Mouse (Mus musculus): ENCODE measurements around the gene Fam71f1. TPM values are rescaled to one million over a fixed set of nuclear protein-coding genes. Genes with fewer than 3 reads are reported as not detected.
"Not testable (repeated sequence)": the region's sequence is repeated elsewhere in the genome, so short reads cannot be mapped to it uniquely, and the experiment has no call there.

Gene Fam71f1
- total RNA-seq, 2 experiments from 2014 or later, result not detected

DNA sequence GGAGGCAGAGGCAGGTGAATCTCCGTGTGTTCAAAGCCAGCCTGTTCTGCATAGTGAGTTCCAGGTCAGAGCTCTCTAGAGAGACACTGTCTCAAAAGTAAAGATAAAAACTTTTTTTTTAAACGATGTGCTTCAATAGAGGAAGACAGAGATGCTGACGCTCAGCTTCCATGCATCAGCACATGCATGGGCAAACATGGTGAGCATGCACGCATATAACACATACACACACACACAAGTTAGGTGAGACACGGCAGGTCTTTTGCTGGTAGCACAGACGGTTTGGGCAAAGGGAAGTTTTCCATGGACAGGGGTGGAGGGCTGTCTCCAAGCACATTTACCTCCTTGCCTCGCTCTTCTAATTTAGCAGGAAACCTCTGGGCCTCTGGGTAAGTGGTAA lies 3.2 kb downstream of the Fam71f1 start:
- intact Hi-C loops (cut with DNase I), result no loop called here
- no peak for DNase-seq

DNA sequence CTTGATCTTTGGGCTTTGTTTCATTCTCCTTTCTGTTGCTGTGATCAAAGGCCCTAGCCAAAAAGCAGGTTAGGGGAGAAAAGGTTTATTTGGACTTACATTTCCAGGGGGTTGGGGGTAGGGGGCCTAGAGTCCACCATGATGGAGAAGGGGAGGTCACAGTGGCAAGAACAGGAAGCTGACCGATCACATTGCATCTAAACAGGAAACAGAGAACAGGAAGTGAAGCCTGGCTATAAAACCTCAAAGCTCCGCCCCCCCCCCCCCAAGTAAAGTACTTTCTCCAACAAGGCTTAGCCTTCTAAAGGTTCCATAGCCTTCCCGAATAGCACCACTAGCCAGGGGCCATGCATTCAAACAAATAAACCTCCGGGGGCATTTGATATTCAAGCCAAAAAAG lies 3.8 kb downstream of the Fam71f1 start:
- no peak for DNase-seq
- intact Hi-C loops (cut with DNase I), result no loop called here

- DNase-seq, result no peak
- intact Hi-C loops (cut with DNase I), result no loop called here
These were observed 8.0 kb downstream of the Fam71f1 start for GRCm38 (mm10) chr6:29326961-29327360.

- intact Hi-C loops (cut with DNase I), result no loop called here
- DNase-seq, result no peak
These were observed 10.6 kb downstream of the Fam71f1 start for GRCm38 (mm10) chr6:29329514-29329913.

DNA sequence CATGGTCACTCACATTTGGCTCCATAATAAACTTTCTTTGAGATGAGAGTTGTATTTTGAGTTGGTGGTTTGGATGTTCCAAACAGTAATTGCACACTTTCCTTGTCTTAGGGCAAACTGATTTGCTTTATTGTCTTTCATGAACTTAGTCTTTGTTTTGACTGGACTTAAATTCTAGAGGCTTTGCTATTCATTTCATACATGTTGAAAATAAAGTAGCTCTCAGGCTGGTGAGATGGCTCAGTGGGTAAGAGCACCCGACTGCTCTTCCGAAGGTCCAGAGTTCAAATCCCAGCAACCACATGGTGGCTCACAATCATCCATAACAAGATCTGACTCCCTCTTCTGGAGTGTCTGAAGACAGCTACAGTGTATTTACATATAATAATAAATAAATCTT lies 27.6 kb downstream of the Fam71f1 start:
- intact Hi-C loops (cut with DNase I), result loop anchor here (5.0 to 10.0 kb wide), 2 partner anchors 86 to 132 kb away; partner anchors contain the start of genes Flnc and Impdh1

DNA sequence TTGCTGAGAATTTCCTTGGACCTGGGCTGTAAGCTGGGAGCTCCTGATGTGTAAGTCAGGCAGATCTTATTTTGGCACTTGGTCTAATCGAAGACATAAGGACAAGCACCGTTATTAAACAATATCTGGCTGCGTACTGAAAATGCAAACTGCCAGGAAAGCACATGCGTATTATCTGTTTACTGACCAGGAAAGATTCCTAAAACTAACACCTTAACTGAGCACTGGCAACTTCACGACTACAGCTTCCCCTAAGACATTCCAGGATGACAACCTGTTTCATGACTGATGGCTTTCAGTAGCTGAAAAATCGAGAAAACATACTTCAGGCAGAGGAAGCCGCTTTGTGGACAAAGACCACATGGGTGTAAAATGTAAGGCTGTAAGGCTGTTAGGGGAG lies 28.2 kb downstream of the Fam71f1 start:
- intact Hi-C loops (cut with DNase I), result loop anchor here (5.0 to 10.0 kb wide), 2 partner anchors 85 to 132 kb away; partner anchors contain the start of genes Flnc and Impdh1
- no peak for DNase-seq

More for the DNA sequence above, 27.6 kb downstream of the Fam71f1 start:
- not testable (repeated sequence) for DNase-seq

- intact Hi-C loops (cut with DNase I), result loop anchor here (5.0 to 10.0 kb wide), 2 partner anchors 84 to 133 kb away; partner anchors contain the start of genes Flnc and Impdh1
These were observed 28.9 kb downstream of the Fam71f1 start, which contains the start of gene Calu for GRCm38 (mm10) chr6:29347665-29348370. Gene Calu (plus strand): TSS chr6:29348069.

DNA sequence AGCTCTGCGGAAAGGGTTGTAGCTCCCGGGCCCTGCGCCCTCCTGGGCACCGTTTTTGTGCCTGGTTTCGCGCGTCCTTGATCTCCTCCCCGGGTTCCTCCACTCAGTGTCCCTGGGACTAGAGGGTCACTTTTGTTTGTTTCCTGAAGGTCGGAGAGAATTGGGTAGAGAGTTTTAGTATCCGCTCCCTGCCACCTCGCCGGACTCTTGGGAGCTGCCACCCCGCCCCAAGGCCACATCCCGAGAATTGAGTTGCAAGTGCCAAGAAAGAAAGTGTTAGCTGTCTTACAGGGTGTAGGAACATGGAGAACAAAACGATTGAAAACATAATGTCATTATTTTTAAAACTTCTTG lies 29.4 kb downstream of the Fam71f1 start:
- no peak for DNase-seq
- intact Hi-C loops (cut with DNase I), result loop anchor here (5.0 to 10.0 kb wide), 2 partner anchors 84 to 134 kb away; partner anchors contain the start of genes Flnc and Impdh1

More at GRCm38 (mm10) chr6:29347665-29348370, 28.9 kb downstream of the Fam71f1 start, which contains the start of gene Calu:
- DNase-seq, result peak; percentile 99 to 100

DNA sequence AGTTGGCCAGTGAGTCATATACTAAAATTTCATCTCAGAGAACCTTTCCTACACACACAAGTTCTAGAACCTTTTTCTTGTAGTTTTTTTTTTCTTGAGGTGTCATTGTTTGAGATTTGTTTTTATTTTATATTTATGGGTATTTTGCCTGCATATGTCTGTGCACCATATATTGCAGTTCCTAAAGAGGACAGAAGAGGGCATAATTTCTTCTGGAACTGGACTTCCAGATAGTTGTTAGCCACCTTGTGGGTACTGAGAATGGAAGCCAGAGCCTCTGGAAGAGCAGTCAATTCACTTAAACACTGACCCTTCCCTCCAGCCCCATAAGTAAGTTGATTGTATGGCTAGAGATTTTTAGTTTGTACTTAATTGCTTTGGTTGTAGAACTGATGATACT lies 32.7 kb downstream of the Fam71f1 start:
- intact Hi-C loops (cut with DNase I), result no loop called here
- no peak for DNase-seq

DNA sequence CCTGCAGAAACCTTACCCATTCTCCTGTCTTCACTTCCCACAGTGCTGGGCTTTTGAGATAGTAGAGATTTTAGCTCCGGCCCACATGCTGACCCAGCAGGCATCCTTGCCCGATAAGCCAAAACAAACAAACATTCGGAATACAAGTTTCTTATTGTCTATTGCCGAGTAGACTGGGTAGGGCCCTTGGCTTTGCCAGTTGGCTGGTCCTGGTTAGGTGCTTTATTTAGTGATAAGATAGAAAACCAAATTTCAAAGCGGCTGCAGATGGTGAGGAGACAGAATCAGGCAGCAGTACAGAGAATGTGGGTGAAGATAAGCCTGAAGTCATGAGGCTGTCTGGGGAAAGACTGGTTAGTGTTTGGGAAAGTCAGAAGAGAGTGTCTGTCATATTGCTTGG lies 33.9 kb downstream of the Fam71f1 start:
- intact Hi-C loops (cut with DNase I), result no loop called here
- no peak for DNase-seq

GRCm38 (mm10) chr6:29359386-29359785 lies 40.4 kb downstream of the Fam71f1 start:
- intact Hi-C loops (cut with DNase I), result no loop called here
- peak in 1 of 2 experiments; percentile 28 for DNase-seq

GRCm38 (mm10) chr6:29360211-29360610 lies 41.3 kb downstream of the Fam71f1 start:
- intact Hi-C loops (cut with DNase I), result no loop called here
- no peak for DNase-seq

DNA sequence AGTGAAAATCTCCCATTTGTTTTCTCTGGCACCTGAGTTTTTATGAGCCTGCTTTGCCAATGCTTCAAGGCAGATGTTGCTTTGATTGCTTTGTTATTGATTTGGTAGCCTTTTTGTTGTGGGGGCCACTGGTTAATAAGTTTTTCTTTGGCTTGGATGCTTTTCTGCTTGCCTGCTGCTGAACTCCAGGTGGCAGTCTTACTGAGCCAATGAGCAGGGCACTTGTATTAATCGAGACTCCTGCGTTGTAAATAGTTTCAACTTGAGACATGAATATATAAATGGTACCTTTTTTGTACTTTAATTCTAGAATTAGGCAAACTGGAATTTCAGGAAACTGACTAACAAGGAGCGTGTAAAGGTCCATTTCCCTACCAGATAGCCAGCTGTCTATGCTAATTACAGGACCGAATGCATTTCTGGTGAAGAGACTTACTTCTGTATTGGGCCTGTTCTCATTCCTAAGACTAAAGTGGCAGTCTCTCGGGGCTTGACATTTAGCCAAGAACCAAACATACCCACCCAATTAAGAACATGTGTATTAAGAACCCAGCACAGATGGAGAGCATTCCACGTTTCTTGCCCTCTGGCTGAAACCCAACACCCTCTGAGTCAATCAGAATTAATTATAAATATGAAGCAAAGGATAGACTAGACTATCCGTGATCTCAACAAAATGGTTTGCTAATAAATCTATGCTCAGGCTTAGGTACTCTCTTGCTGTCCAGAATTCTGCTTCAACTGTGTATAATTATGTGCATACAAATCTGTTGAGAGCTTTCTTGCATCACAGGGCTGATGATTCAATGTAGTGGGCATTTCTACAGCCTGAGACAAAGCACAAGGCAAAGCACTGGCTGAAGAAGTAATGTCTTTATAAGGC lies 43.5 kb downstream of the Fam71f1 start:
- intact Hi-C loops (cut with DNase I), result no loop called here
- DNase-seq, result no peak

DNA sequence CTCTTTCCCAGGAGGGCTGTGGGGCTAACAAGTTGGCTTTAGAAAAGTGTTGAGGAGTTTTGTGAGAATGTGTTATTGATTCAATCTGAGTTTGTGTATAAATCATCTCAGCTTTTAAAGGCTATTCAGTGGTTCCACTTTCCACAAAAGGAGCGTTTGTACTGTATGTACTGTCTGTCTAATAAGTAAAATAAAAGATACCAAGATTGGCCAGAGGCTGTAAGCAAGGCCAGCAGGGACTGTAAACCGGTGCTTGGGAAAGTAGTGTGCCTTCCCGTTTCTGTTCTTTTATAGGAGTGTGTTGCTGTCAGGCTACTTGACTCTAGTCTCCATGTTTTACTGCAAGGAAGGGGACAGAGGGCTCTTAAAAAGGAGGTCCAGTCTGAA lies 44.2 kb downstream of the Fam71f1 start:
- DNase-seq, result no peak
- intact Hi-C loops (cut with DNase I), result no loop called here

GRCm38 (mm10) chr6:29365277-29365676 lies 46.3 kb downstream of the Fam71f1 start:
- DNase-seq, result no peak
- intact Hi-C loops (cut with DNase I), result loop anchor here (5.0 kb wide), 1 partner anchor 117 kb away; no protein-coding TSS in a partner anchor

DNA sequence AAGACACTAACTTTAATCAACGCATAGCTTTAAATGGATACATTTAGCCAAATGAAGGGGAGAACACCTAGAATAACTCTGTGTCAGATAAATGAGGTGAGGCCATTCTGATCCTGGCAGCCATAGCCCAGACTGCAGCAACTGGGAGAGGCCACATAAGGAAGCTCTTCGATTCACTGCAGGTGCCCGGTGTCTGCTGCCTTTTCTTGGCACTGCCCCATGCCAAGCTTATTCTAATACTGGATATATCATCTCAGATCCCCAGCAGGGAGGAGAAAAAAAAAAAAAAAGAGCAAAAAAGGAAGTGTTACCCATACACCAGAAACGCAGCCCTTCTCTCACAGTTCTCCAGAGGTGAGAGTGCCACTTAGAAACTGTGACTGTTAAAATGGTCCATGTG lies 58.4 kb downstream of the Fam71f1 start:
- intact Hi-C loops (cut with DNase I), result no loop called here
- no peak for DNase-seq

DNA sequence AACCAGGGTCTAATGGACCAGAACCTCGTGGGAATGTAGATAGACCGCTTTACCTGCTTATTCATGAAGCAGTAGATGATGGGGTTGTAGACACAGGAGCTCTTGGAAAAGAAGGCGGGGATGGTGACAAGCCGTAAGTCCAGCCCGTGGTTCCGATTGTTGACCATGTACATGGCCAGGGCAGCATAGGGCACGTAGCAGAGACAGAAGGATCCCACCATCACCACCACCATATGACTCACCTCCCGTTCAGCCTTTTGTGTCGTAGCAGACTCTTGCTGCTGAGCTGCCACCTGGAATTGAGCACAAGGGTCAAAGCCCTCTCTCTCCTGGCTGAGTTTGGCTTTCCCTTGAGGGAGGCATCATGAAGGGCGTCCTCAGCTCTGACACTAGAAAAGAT lies 59.7 kb downstream of the Fam71f1 start:
- DNase-seq, result no peak
- intact Hi-C loops (cut with DNase I), result no loop called here

DNA sequence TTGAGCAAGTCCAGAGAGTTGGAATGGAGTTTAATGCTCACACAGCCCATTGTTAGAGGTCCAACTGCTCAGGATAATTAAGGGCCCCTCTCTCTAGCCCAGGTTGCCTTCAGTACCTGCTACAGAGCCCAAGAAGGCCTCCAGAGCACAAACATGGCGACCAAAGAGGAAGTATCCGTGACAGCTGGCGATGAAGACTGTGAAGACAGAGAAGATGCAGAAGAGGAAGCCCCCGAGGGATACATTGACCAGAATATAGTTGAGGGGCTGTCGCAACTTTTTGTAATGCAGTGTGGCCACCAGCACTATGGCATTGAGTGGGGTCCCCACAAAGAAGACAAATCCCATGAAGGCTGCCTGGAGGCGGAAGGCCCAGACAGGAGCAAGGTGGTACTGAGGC lies 61.0 kb downstream of the Fam71f1 start:
- no peak for DNase-seq
- intact Hi-C loops (cut with DNase I), result no loop called here

DNA sequence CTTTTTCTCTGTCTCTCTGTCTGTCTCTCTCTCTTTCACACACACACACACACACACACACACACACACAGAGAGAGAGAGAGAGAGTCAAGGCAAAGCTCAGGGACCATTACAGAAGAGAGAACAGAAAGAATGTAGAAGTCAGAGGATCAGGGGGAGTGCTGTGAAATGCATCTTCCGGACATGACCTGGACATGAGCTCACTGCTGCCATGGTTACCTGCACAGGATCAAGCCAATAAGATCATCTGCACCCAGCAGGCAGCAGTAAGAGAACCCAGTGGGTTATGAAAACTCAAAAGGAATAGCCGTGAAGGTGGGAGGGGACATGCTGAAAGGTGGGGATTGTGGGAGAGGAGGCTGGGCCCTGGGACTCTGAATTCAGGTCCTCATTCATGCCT lies 63.5 kb downstream of the Fam71f1 start:
- DNase-seq, result no peak
- intact Hi-C loops (cut with DNase I), result no loop called here

Measured in heart, postnatal 14 days (tissue).